Mouse (Mus musculus): Measurements from ENCODE around the gene Rsph3a. TPM values are rescaled to one million over a fixed set of nuclear protein-coding genes. Genes with fewer than 3 reads are reported as not detected.

Rsph3a gene
- polyA plus RNA-seq, 1 experiment from 2014 or later: 55.2 TPM

DNA sequence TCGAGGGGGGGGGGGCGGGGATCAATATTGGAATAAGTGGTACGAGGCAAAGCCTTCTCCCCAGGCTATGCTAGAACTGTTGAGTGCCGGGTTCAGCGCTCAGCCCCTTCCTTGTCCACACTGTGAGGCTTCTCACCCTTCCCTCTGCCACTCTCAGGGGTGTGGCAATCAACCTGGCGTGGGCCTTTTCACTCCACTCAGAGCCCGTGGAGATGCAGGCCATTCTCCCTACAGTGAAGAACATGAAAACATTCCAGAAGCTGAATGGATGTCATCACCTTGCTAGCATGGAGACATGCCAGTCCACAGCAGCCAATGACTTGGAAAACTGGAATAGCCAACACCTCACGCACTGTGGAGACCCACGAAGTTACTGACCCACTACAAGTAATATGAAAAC lies 29.6 kb upstream of the Rsph3a start:
- Histone ChIP-seq H3K4me1 (no peaks in the 10 kb centered on the region), H3K27ac (no peak overlapping the region), H3K9ac (no peak overlapping the region), H3K9me3 (no peaks in the 10 kb centered on the region), H3K4me2 (no peak overlapping the region), H3K4me3 (no peak overlapping the region), H3K27me3 (no peaks in the 10 kb centered on the region), H3K36me3 (no peaks in the 10 kb centered on the region)
- WGBS: 74% methylated on average over 9 of the region's 9 CpGs
- no peak for ATAC-seq (ENCODE audit: borderline replicate concordance, extremely low read depth, low FRiP score, low TSS enrichment)

DNA sequence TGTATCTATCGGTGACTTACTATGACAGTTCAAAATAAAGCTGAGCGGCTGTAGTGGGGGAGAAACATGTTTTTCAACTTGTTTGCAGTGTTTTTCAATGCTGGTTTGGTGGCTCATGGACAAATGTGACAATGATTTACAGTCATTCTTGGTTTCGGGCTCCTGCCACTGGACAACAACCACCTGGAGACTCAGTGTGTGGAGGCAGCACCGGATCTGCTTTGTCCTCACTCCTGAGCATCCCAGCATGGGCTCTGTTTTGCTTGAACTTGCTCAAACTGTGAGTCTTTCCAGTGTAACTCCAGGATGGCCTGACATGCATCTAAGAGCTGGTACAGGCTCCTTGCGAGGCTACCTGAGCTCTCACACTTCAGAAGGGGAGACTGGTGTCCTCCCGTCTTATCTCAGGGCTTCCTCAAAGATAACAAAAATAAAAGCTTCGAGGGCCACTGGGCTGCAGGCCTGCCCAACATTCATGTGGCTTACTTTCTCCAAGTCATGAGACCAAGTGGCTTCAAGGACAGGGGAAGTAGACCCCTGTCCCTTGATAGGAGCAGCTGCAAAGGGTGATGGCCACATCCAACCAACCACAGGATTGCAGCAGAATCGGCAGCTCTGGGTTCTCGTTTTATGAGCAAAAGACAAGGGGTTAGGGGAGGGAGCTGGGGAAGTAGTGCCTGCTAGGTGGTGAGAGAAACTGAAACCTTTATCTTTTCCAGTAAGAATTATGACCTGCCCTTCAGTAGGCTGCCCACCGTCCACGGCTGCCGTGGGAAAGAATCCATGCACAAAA lies 28.4 kb upstream of the Rsph3a start:
- Histone ChIP-seq H3K27me3 (no peaks in the 10 kb centered on the region), H3K9me3 (no peaks in the 10 kb centered on the region), H3K4me1 (no peaks in the 10 kb centered on the region), H3K36me3 (no peaks in the 10 kb centered on the region), H3K27ac (no peak overlapping the region), H3K4me3 (no peak overlapping the region), H3K9ac (no peak overlapping the region), H3K4me2 (no peak overlapping the region)
- WGBS: 45% methylated on average over 12 of the region's 12 CpGs
- ATAC-seq (ENCODE audit: borderline replicate concordance, extremely low read depth, low FRiP score, low TSS enrichment): no peak

DNA sequence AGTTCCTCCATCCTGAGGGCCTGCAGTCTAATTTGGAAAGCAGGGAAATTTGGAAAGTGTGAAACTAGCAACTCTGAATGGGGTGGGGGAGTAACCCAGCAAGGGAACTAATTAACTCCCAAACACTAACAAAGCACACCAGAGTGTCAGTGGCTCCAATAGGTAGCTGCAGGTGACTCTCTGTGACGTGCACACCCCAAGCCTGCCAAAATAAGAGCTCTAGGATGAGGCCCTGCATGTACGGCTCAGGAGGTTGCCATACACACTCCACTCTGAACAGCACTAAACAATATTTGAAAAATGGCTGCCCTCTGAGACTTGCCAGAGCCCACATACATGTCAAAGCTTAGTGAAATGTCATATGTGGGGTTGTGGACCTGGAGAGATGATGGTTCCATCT lies 27.1 kb upstream of the Rsph3a start:
- 74% methylated on average over 2 of the region's 2 CpGs for WGBS
- no peaks in the 10 kb centered on the region for H3K9me3 ChIP-seq
- H3K4me2 ChIP-seq: no peak overlapping the region
- H3K27me3 ChIP-seq: no peaks in the 10 kb centered on the region
- no peaks in the 10 kb centered on the region for H3K4me1 ChIP-seq
- no peak overlapping the region for H3K27ac ChIP-seq
- H3K9ac ChIP-seq: no peak overlapping the region
- no peaks in the 10 kb centered on the region for H3K36me3 ChIP-seq
- ATAC-seq (ENCODE audit: borderline replicate concordance, extremely low read depth, low FRiP score, low TSS enrichment): no peak
- no peak overlapping the region for H3K4me3 ChIP-seq

DNA sequence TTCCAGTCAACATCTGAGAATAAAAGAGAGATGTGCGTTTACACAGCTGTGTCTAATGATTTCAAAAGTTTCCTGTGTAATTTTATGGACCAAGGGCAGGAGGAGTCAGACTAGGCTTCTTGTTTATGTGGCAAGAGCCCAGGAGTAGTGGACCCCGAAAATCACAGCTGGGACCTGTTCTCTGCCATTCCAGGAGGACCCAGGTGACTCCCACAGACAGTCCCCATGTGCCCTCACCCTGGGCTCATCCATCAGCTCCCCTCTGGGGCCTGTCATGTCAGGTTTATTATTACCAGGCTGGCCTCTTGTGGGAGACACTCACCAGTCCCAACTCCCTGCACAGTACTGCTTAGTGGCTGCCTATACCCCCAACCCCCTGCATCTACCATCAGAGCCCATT lies 26.2 kb upstream of the Rsph3a start:
- 47% methylated on average over 2 of the region's 2 CpGs for WGBS
- ATAC-seq (ENCODE audit: borderline replicate concordance, extremely low read depth, low FRiP score, low TSS enrichment): no peak; the same call in 1 of the 2 replicates
- Histone ChIP-seq H3K9me3 (no peaks in the 10 kb centered on the region), H3K36me3 (no peaks in the 10 kb centered on the region), H3K4me2 (no peak overlapping the region), H3K9ac (no peak overlapping the region), H3K4me3 (no peak overlapping the region), H3K27ac (no peak overlapping the region), H3K27me3 (no peaks in the 10 kb centered on the region), H3K4me1 (0 out of 2 replicates have a peak, but pooled peaks cover 5% of the 10 kb centered on the region)

DNA sequence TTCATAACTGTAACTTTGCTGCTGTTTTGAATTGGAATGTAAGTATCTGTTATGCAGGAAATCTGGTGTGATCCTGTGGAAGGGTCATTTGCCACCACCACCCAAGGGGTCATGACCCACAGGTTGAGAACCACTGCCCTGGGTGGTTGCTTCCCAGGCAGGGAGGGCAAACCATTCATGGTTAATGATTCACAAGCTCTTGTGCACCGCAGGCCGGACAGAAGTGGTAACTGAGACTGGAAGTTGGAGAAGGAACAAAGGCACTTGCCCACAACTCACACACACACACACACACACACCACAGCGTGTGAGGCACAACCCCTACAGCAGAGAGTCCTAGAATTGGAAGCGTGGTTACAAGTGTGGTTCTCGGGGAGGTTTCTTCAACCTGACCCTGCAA lies 22.9 kb upstream of the Rsph3a start:
- WGBS: 58% methylated on average over 5 of the region's 5 CpGs

DNA sequence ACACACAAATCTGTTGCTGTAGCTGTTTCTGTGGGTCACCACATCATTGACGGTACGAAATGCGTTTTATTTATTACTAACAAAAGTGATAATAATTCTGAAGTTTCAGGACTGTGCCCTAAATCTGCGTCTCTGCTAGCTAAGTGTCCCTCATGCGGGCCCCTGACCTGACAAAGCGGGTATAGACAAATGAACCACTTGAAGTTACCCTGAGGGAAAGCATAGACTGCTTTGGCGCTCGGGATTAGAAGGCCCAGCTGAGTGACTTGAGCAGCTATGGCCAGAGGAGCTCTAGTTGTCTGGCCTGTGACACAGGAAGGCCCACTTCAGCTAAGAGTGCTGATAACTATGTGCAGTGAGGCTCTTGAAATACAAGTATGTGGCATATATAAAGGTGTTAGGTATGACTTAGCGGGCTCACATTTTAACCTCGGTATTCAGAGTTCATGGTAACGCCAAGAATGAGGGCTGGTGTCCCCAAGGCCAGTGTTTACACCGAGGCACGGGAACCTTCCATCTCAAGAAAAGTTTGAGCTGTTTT lies 21.2 kb upstream of the Rsph3a start:
- no peak overlapping the region for H3K4me3 ChIP-seq
- 61% methylated on average over 13 of the region's 13 CpGs for WGBS
- no peaks in the 10 kb centered on the region for H3K9me3 ChIP-seq
- H3K9ac ChIP-seq: no peak overlapping the region
- no peaks in the 10 kb centered on the region for H3K27me3 ChIP-seq
- peaks cover 18% of the 10 kb centered on the region; the same call in 1 of the 2 replicates for H3K4me1 ChIP-seq
- no peak overlapping the region for H3K27ac ChIP-seq
- no peak for ATAC-seq (ENCODE audit: borderline replicate concordance, extremely low read depth, low FRiP score, low TSS enrichment)
- H3K4me2 ChIP-seq: no peak overlapping the region
- H3K36me3 ChIP-seq: no peaks in the 10 kb centered on the region

More for the DNA sequence above, 22.9 kb upstream of the Rsph3a start:
- Histone ChIP-seq H3K4me2 (no peak overlapping the region), H3K36me3 (no peaks in the 10 kb centered on the region), H3K4me3 (no peak overlapping the region), H3K9ac (no peak overlapping the region), H3K9me3 (no peaks in the 10 kb centered on the region), H3K27me3 (no peaks in the 10 kb centered on the region), H3K4me1 (peaks cover 16% of the 10 kb centered on the region; the same call in 1 of the 2 replicates), H3K27ac (no peak overlapping the region)
- no peak for ATAC-seq (ENCODE audit: borderline replicate concordance, extremely low read depth, low FRiP score, low TSS enrichment)

DNA sequence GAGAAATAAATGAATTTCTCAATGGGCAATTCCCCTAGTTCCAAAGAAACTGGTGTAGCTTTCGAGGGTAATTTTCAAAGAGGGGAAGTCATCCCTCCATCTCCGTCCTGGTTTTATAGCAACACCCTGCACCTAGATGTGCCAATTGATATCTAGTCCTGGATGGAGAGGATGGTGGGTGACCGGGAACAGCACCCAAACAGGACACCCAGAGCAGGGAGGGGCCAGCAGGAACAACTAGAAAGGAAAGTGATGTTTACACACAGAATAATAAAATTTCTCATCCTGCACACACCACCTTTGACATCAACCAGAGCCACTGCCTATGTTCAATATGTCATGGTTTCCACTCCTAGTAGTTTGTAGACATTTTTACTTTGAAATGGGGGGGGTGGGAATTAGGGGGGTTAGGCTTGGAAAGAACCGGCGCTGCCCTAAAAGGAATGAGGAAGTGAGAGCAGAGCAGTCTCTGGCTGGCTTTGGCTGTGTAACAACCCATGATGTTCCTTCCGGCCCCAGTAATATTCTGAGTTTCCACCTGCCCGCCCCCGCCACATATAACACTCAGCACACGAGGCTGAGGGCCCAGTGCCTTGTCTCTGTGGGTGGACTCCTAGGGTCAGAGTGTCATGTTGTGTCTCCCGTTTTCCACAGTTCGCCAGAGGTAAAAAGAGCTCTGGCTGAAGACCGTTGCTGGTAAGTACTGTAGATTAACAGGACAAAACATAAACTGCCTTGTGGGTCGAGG lies 19.8 kb upstream of the Rsph3a start, which contains the start of gene Tagap:
Gene Tagap, plus strand, starts transcription at position 588 of the 748 bp plus-strand sequence.
- no peaks in the 10 kb centered on the region for H3K27me3 ChIP-seq

DNA sequence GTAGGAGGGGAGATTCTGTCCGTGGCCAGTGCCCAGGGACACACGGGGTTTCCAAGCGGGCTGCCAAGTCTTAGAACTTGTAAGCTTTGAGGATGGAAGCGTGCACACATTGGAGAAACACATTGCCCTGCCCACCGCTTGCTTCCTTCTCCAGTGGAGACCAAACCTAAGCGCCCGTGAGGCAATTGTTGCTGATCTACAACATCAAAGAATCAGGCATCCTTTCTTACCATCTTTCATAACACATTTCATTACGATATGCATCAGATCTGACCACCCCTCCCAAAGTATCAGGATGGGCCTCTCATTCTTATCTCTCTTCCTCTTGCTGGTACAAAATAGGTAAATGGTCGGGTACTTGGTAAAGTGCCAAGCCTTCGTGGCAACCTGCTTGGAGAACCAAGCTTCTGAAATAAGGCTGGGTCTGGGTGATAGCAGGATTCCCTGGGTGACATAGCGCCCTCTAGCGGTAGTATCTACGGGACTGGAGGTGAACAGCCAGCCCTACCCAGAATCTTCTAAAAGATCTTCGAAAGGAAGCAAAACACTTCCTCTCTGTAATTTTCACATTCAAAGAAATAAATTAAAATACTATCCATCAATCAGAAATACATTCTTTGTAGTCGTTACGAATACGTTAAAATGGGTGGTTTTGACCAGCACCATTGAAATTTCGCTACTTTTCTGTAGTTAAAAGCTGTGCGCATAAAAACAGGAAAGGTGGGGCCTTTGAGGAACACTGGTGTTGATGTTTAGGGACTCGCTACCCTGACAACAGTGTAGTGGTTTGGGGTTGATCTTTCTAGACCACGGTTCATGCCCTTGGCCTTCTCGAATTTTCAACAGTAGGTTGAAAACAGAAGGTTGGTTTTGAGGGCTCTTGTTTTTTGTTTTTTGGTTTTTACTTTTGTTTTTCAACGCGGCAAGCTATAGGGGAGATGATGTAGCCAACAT lies 17.6 kb upstream of the Rsph3a start:
- no peak for ATAC-seq (ENCODE audit: borderline replicate concordance, extremely low read depth, low FRiP score, low TSS enrichment)
- no peaks in the 10 kb centered on the region for H3K36me3 ChIP-seq
- no peak overlapping the region for H3K9ac ChIP-seq
- H3K9me3 ChIP-seq: no peaks in the 10 kb centered on the region
- peaks cover 24% of the 10 kb centered on the region for H3K4me1 ChIP-seq
- H3K27ac ChIP-seq: no peak overlapping the region
- H3K4me2 ChIP-seq: no peak overlapping the region
- no peak overlapping the region for H3K4me3 ChIP-seq
- no peaks in the 10 kb centered on the region for H3K27me3 ChIP-seq
- 64% methylated on average over 24 of the region's 24 CpGs for WGBS

More for the DNA sequence above, 19.8 kb upstream of the Rsph3a start, which contains the start of gene Tagap:
- H3K9ac ChIP-seq: no peak within 1 kb of the TSS; the same call in 1 of the 2 replicates
- peaks cover 18% of the 10 kb centered on the region; the same call in 1 of the 2 replicates for H3K4me1 ChIP-seq
- no peak within 1 kb of the TSS for H3K4me3 ChIP-seq
- H3K36me3 ChIP-seq: no peaks in the 10 kb centered on the region
- H3K9me3 ChIP-seq: no peaks in the 10 kb centered on the region
- 33% methylated on average over 13 of the region's 13 CpGs for WGBS
- no peak within 1 kb of the TSS for H3K4me2 ChIP-seq
- peak; percentile 23; the same call in 1 of the 2 replicates for ATAC-seq (ENCODE audit: borderline replicate concordance, extremely low read depth, low FRiP score, low TSS enrichment)
- H3K27ac ChIP-seq: no peak within 1 kb of the TSS

DNA sequence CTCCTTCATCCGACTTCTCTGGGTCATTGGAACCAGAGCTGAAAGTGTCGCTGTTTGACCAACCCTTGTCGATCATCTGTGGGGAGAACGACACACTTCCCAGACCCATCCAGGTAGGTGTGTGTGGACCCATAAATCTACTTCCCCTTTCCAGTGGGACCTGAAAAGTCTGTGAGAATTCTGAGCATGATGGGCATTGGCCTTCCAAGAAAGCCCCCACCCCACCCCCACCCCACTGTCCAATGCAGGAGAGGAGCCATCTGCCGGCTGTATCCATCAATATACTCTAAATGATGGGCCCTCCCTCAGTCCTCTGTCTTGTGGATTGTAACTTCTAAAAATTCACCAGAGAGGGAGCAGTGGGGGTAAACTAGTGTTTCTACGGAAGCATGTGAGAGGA lies 16.8 kb upstream of the Rsph3a start:
- Histone ChIP-seq H3K9me3 (no peaks in the 10 kb centered on the region), H3K36me3 (no peaks in the 10 kb centered on the region), H3K4me1 (peaks cover 24% of the 10 kb centered on the region), H3K27ac (no peak overlapping the region), H3K9ac (no peak overlapping the region), H3K4me3 (no peak overlapping the region), H3K4me2 (no peak overlapping the region), H3K27me3 (no peaks in the 10 kb centered on the region)
- no peak for ATAC-seq (ENCODE audit: borderline replicate concordance, extremely low read depth, low FRiP score, low TSS enrichment)
- 79% methylated on average over 6 of the region's 6 CpGs for WGBS

DNA sequence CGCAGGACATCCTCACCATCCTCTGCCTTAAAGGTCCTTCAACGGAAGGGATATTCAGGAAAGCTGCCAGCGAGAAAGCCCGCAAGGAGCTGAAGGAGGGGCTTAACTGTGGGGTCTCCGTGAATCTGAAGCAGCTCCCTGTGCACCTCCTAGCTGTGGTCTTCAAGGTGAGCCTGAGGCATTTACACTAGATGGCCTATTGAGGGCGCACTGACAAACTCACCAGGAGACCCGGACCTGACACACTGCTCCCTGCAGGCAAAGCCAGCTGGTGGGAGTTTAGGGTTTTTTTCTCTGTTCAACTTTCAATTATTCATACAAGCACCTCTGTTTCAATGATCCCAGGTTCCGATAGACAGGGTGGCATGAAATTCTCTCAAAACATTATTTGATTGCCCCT lies 16.1 kb upstream of the Rsph3a start:
- no peak for ATAC-seq (ENCODE audit: borderline replicate concordance, extremely low read depth, low FRiP score, low TSS enrichment)
- Histone ChIP-seq H3K36me3 (no peaks in the 10 kb centered on the region), H3K9ac (no peak overlapping the region), H3K4me3 (no peak overlapping the region), H3K9me3 (no peaks in the 10 kb centered on the region), H3K4me1 (peaks cover 18% of the 10 kb centered on the region), H3K4me2 (no peak overlapping the region), H3K27me3 (no peaks in the 10 kb centered on the region), H3K27ac (no peak overlapping the region)
- 36% methylated on average over 8 of the region's 8 CpGs for WGBS
